Mouse (Mus musculus): ENCODE data around the gene Lctl.

Lctl gene

GRCm38 (mm10) chr9:64116876-64117275, at the start of gene Lctl:
Gene Lctl (plus strand): TSS chr9:64117147.
- peak; percentile 81 for DNase-seq (ENCODE audit: low spot score)

- peak; percentile 30 for DNase-seq (ENCODE audit: low spot score)
Observed at GRCm38 (mm10) chr9:64067787-64068186, 49.2 kb upstream of the Lctl start.

- peak; percentile 18 for DNase-seq (ENCODE audit: low spot score)
Observed at GRCm38 (mm10) chr9:64068571-64068970, 48.4 kb upstream of the Lctl start.

GRCm38 (mm10) chr9:64069131-64069530, 47.8 kb upstream of the Lctl start:
- DNase-seq (ENCODE audit: low spot score) = no peak

- no peak for DNase-seq (ENCODE audit: low spot score)
Observed at GRCm38 (mm10) chr9:64070674-64071073, 46.3 kb upstream of the Lctl start.

- no peak for DNase-seq (ENCODE audit: low spot score)
Observed at GRCm38 (mm10) chr9:64074831-64075230, 42.1 kb upstream of the Lctl start.

GRCm38 (mm10) chr9:64076412-64076811, 40.5 kb upstream of the Lctl start:
- no peak for DNase-seq (ENCODE audit: low spot score)

- DNase-seq (ENCODE audit: low spot score) = no peak
Observed at GRCm38 (mm10) chr9:64078386-64078792, 38.6 kb upstream of the Lctl start.

- DNase-seq (ENCODE audit: low spot score) = no peak
Observed at GRCm38 (mm10) chr9:64079922-64080321, 37.0 kb upstream of the Lctl start.

GRCm38 (mm10) chr9:64084231-64084630, 32.7 kb upstream of the Lctl start:
- peak; percentile 72 for DNase-seq (ENCODE audit: low spot score)

- DNase-seq (ENCODE audit: low spot score) = peak; percentile 23
Observed at GRCm38 (mm10) chr9:64084661-64085399, 32.1 kb upstream of the Lctl start.

GRCm38 (mm10) chr9:64085976-64086375, 31.0 kb upstream of the Lctl start:
- no peak for DNase-seq (ENCODE audit: low spot score)

GRCm38 (mm10) chr9:64086543-64086942, 30.4 kb upstream of the Lctl start:
- DNase-seq (ENCODE audit: low spot score) = no peak

GRCm38 (mm10) chr9:64087461-64088235, 29.3 kb upstream of the Lctl start:
- DNase-seq (ENCODE audit: low spot score) = peak; percentile 85

GRCm38 (mm10) chr9:64088346-64088745, 28.6 kb upstream of the Lctl start:
- DNase-seq (ENCODE audit: low spot score) = no peak

- DNase-seq (ENCODE audit: low spot score) = no peak
Observed at GRCm38 (mm10) chr9:64089004-64089403, 27.9 kb upstream of the Lctl start.

GRCm38 (mm10) chr9:64094083-64094482, 22.9 kb upstream of the Lctl start:
- DNase-seq (ENCODE audit: low spot score) = no peak

- peak; percentile 39 for DNase-seq (ENCODE audit: low spot score)
Observed at GRCm38 (mm10) chr9:64098282-64098681, 18.7 kb upstream of the Lctl start.

GRCm38 (mm10) chr9:64100442-64100841, 16.5 kb upstream of the Lctl start:
- peak; percentile 82 for DNase-seq (ENCODE audit: low spot score)

GRCm38 (mm10) chr9:64105301-64105700, 11.6 kb upstream of the Lctl start:
- DNase-seq (ENCODE audit: low spot score) = peak; percentile 82

- no peak for DNase-seq (ENCODE audit: low spot score)
Observed at GRCm38 (mm10) chr9:64110502-64110901, 6.4 kb upstream of the Lctl start.

- peak; percentile 80 for DNase-seq (ENCODE audit: low spot score)
Observed at GRCm38 (mm10) chr9:64114646-64115045, 2.3 kb upstream of the Lctl start.

- DNase-seq (ENCODE audit: low spot score) = no peak
Observed at GRCm38 (mm10) chr9:64115756-64116155, 1.2 kb upstream of the Lctl start.

All from adipocyte (in vitro differentiated cells).